Mouse (Mus musculus): ENCODE data around the gene Calr4.

The Calr4 gene

GRCm38 (mm10) chr4:109236186-109236879, 2.0 kb downstream of the Calr4 start:
- no peak for DNase-seq

GRCm38 (mm10) chr4:109238428-109239268, 4.4 kb downstream of the Calr4 start:
- peak; percentile 64 for DNase-seq

GRCm38 (mm10) chr4:109241221-109241620, 6.9 kb downstream of the Calr4 start:
- no peak for DNase-seq

- peak; percentile 35 for DNase-seq
These were observed 7.6 kb downstream of the Calr4 start for GRCm38 (mm10) chr4:109241934-109242333.

- DNase-seq: no peak
These were observed 10.2 kb downstream of the Calr4 start for GRCm38 (mm10) chr4:109244506-109244905.

- no peak for DNase-seq
These were observed 10.8 kb downstream of the Calr4 start for GRCm38 (mm10) chr4:109245016-109245620.

- peak; percentile 24 for DNase-seq
These were observed 17.3 kb downstream of the Calr4 start for GRCm38 (mm10) chr4:109251605-109252004.

- DNase-seq: no peak
These were observed 17.9 kb downstream of the Calr4 start for GRCm38 (mm10) chr4:109252199-109252598.

GRCm38 (mm10) chr4:109253664-109254151, 19.4 kb downstream of the Calr4 start:
- no peak for DNase-seq

GRCm38 (mm10) chr4:109254511-109254910, 20.2 kb downstream of the Calr4 start:
- no peak for DNase-seq

GRCm38 (mm10) chr4:109255321-109255720, 21.0 kb downstream of the Calr4 start:
- no peak for DNase-seq

- DNase-seq: no peak
These were observed 21.6 kb downstream of the Calr4 start for GRCm38 (mm10) chr4:109255727-109256417.

- DNase-seq: no peak
These were observed 22.5 kb downstream of the Calr4 start for GRCm38 (mm10) chr4:109256791-109257190.

GRCm38 (mm10) chr4:109257639-109258038, 23.4 kb downstream of the Calr4 start:
- DNase-seq: peak; percentile 17

GRCm38 (mm10) chr4:109262068-109262467, 27.8 kb downstream of the Calr4 start:
- no peak for DNase-seq

GRCm38 (mm10) chr4:109266056-109266455, 31.8 kb downstream of the Calr4 start:
- no peak for DNase-seq

- no peak for DNase-seq
These were observed 32.5 kb downstream of the Calr4 start for GRCm38 (mm10) chr4:109266744-109267143.

GRCm38 (mm10) chr4:109267452-109267851, 33.2 kb downstream of the Calr4 start:
- DNase-seq: no peak

- DNase-seq: no peak
These were observed 34.6 kb downstream of the Calr4 start for GRCm38 (mm10) chr4:109268903-109269302.

GRCm38 (mm10) chr4:109271803-109272202, 37.5 kb downstream of the Calr4 start:
- DNase-seq: no peak

- DNase-seq: no peak
These were observed 39.4 kb downstream of the Calr4 start for GRCm38 (mm10) chr4:109273586-109274240.
